Mouse (Mus musculus) cerebellum, postnatal 25 days (tissue): ENCODE measurements around the gene Bend3.

Experiments used
- DNase-seq, 2 experiments: peaks; one replicate each; pipeline ENCODE4 v3.0.0; 2021; ENCODE audit warnings: mixed read lengths in 2 of 2

Gene Bend3

DNA sequence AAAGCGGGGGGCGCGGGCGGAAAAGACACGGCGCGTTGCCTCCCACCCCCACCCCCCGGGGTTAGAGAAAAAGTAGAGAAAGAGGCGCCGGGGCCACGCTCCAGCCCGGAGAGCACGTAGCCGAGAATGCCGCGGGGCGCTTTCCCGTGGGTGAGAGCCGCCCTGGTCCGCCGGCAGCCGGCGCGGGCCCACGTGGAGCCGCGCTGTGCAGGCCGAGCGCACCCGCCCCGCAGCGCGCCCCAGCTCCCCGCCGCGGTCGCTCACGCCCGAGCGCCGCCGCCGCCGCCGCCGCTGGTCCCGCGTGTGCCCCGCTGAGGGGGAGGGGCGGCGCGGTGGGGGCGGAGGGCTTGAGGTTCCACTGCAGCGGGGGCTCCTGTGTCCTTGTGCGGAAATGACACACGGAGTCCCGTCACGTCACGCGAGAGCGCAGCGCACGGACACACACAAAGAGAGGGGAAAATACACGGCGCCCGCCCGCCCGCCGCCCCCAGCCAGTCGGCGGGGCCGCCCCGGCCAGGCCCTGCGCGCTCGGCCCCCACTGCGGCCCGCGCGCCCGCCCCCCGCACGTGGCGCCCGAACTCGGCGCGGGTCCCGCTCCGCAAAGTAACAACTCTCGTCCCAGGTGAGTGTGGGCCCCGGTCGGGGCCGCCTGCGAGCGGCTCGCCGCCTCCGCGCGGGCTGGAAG is at the start of gene Bend3:
TSS of gene Bend3 (plus strand) at position 81 of the 685 bp plus-strand sequence.
- peak; percentile 70 to 78 for DNase-seq

DNA sequence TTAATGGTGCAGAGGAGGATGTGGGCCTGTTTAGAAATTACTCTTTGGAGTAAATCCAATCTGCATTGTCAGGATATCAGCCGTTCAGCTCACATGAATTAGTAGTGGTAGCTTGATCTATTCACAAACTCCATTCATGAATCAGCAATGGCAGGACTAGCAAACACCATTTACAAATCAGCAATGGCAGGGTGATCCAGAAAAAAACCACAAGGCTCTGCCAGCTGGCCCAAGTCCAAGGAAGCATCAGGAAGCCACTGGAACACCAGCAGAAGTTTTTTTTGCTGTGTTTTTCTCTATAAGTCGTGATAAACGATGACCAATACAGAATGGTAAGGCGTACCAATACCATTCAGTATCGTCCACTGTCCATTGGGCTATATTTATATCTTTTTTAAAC is 48.0 kb upstream of the Bend3 start:
- DNase-seq: no peak

DNA sequence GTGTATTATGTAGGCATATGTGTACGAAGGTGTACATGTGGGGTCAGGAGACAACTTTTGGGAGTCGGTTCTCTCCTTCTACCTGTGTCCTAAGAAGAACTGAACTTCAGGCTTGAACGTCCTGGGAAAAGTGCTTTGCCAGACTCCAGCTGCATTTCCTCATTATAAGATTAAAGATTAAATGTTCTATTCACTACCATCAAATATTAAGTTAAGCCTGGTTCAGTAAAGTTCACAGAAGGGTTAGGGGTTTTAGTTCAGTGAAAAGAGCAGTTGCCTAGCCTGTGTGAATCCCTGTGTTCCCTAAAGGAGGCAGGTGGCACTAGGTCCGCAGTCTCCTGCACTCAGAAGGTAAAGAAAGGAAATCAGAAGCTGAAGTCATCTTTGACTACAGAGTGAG is 44.3 kb upstream of the Bend3 start:
- no peak for DNase-seq

DNA sequence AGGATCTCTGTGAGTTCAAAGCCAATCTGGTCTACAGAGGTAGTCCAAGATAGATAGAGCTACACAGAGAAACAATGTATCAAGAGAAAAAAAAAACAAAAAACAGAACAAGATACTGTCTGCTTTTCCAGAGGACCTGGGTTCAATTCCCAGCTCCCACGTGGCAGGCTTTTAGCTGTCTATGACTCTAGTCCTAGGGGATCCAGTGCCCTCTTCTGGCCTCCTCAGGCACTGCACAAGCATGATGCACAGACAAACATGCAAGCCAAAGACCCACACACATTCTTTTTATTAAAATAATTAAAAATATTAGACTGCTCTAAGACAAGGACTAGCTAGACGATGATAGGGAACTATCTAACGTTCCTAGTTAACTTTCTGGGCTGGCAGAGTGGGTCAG is 42.9 kb upstream of the Bend3 start:
- no peak for DNase-seq

DNA sequence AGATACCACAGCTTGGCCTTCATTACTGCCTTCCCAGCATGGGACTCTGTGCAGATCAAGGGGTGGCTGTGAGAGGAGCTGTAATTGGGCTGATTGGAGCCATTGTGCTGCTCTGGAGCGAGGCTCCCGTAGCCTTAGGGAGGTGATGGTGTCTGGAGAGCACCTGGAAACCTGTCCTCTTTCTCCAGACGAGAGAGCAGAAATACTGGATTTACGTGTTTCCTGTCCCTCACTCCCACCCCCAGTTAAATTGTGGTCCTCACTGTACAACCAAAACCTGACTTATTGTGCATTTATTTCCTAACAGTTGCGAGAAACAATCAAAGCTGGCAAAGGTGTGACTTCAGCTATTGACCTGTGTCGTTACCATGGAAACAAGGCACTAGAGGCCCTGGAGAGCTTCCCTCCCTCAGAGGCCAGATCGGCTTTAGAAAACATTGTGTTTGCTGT is 39.1 kb upstream of the Bend3 start:
- DNase-seq: peak in 1 of 2 experiments; percentile 14

DNA sequence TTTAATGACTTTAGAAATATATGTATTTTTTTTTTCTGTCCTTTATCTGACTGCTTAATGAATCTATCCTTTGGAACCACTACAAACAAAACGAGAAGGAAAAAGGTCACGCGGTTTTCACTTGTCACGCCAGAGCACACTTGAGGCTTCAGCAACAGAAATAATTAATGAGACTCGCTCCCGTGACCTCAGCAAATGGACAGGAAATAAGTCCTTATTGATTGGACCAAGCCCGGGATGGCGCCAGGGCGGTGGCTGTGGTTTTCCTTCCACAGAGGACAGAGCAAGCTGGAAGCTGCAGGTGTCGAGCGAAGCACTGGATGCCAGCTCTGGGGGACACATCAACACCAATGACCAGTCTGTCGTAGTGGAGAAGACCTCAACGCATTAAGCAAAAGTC is 38.6 kb upstream of the Bend3 start:
- DNase-seq: no peak

DNA sequence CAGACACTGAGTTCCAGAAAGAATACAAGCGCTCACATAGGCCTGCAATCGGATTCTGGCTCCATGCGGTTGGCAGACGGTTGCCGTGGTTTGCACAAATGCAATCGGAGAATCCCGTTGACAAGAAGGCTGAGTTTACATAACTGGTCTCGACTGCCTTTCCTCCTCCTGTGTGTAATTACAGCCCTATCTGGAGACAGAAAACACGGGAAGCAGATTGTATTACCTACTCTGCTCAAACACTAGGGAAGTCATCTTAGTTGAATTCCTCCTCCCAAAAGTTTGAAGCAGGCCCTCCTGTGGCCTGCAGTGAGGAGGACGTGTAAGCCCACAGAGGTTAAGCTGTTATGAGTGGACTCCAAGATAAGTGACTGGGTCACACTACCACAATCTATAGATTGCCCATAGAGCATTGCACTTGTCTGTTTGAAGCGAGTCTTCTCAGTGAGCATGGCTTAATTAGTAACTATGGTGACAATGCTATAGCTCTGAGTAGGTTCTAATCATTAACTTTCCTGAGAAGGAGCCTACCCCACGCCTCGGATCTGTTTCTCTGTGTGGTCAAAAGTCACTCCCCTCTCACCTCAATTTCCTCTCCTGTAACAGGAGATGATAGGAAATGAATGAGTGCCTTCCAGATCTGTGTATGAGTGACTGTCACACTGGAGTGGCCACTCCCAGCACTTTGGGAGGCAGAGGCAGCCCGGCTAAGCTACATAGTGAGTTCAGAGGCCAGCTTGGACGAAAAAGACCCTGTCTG is 37.5 kb upstream of the Bend3 start:
- no peak for DNase-seq

DNA sequence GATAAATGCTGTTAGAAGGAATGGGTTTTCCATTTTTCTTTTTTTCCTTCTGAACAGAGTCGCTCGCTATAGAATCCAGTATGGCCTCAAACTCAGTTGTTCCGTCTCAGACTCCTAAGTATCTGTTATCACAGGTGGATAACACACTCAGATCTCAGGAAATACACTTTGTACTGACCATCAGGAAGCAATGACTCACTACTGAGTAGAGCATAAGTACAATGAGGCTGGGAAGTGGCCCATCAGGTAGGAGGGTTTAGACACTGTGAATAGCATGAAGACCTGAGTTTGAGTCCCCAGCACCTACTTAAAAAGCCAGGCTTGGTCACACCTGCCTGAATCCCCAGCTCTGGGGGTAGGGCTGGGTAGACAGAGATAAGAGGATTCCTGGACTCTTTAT is 30.0 kb upstream of the Bend3 start:
- no peak for DNase-seq

DNA sequence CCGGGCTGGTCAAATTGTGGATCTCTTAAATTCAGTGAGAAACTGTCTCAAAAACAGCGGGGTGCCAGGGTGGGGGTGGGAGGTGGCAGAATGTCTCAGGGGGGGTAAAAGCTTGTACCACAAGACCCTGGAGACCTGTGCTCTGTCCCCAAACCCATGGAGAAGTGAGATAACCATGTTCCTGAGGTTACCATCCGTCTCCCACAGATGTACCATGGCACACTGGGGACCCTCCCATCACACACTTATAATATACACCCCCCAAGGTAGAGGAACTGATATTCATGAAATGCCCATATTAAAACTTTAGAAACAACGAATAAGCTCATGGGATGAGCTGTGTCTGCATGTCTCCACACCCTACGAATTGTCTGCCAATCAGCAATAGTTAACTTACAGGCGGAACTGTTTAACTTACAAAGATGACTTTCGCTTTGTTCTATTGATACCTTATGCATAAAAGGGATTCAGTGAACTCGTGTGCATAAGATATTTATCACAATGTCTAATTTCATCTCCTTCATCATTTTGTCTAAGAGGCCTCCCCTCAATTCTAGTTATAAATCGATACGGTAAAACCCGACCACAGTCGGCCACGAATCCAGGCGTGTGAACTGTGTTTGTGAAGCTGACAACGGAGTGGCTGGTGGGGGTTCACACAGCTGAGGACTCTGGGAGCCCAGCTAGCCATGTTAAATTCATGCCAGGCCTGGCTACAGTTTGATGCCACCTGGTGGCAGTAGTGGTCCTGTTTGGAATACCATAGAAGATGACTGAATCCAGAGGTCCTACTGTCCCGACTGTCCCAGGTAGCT is 26.6 kb upstream of the Bend3 start:
- DNase-seq: peak; percentile 78 to 89

DNA sequence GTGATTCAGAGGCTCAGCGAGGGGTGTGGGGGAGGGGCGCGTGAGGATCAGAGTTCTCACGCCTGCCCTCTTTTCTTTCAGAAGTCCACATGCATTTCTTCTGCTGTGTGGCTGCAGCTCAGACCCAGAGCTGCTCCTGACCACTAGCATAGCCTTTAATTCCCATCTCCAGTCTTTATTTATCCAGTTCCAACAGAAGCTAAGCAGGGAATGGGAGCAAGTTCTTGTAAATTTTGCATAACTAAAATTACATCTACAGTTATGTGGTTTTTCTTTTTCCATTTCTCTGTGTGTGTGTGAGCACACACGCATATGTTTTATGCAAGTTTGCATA is 26.0 kb upstream of the Bend3 start:
- DNase-seq: no peak

DNA sequence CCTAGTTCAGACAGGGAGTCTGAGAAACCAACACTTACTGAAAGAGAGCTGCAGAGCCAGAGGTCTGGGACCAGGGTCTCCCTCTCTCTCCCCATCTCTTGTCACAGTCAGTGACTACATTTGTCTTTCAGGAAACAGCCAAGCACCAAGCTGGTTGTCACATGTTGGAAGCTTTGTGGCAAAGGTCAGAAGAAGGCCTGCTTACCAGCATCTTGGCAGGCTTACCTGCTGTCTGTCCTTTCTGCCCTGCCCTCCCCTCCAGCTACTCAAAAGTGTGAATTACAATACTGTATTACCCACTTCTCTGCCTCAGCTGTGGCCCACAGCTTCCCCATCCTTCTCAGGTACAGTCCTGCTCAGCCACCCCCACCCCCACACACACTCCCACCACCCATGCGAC is 24.4 kb upstream of the Bend3 start:
- DNase-seq: no peak

DNA sequence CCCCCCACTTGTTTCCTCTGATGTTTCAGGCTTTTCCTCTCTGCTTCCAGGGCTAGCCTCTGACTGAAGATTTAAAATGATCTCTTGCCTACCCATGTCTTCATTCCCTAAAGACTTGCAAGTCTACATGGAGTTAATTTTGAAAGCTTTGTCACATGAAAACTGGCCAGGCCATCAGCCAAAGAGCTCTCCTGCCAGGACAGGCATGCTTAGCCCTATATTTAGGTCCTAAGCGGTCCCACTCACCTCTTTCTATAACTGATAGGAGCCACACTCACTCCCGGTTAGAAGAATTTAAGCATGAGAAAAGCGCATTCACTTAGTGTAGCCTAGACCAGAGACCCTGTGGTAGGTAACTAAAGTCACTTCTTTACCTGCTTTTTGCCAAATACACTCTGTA is 24.0 kb upstream of the Bend3 start:
- no peak for DNase-seq

DNA sequence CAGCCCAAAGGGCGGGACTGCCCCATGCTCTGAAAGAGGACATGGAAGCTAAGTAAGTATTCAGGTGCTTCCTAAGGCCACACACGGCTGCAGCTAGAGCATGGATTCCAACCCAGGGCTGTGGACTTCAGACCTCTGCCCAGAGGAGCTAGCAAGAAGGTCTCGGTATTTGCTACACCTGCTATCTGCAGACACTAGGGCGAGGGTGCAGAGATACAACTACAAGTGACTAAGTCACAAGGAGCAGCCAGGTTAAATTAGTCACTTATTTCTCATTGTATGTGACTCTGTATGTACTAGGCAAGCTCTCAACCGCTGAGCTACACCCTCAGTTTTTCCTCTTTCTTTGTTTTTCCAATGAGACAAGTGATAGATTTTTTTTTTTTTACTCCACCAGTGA is 15.8 kb upstream of the Bend3 start:
- no peak for DNase-seq

DNA sequence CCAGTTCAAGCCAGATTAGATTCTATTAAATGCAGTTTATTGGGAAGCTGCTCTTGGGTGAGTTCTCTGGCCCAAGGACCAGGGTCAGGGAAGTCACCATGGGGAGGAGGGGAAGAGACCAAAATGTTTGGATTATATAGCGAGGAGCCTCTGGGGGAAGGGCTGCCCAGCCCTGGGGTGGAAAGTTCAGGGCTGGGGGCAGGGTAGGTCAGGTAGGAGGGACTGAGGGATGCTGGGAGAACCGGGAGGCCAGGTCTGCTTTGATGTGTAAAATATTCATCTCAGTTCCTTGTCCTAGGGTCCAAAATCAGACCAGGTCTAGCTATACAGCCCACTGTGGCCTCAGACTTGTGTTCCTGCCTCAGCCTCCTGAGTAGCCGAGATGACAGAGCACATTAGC is 15.4 kb upstream of the Bend3 start:
- DNase-seq: no peak

DNA sequence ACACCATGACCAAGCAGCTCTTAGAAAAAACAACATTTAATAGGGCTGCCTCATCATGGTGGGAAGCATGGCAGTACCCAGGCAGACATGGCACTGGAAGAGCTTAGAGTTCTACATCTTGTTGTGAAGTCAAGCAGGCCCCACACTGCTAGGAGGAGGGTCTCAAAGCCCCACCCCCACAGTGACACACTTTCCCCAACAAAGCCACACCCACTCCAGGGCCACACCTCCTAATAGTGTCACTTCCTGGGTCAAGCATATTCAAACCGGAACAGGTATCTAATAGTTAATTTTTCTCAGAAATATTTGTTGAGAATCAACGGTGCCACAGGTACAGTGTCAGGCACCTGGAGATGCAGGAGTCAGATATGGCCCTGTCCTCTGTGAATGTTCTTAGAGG is 12.4 kb upstream of the Bend3 start:
- no peak for DNase-seq

DNA sequence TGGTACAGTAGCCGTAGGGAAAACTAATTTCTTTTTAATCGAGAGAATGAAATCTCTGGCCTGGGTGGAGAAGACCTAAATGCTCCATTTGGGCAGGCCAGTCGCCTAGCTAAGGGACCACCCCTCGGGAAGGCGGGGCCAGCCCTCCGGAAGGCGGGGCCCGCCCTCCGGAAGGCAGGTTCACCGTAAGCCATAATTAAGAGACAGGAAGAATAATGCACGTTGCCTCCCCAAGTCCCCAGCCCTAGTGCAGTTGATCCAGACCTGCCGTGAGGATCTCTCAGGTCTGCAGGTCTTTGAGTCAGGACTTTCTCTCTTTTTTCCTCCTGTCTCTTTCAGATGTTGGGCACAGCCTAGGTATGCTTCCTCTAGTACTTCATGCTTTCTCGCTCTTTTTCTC is 11.0 kb upstream of the Bend3 start:
- DNase-seq: no peak

DNA sequence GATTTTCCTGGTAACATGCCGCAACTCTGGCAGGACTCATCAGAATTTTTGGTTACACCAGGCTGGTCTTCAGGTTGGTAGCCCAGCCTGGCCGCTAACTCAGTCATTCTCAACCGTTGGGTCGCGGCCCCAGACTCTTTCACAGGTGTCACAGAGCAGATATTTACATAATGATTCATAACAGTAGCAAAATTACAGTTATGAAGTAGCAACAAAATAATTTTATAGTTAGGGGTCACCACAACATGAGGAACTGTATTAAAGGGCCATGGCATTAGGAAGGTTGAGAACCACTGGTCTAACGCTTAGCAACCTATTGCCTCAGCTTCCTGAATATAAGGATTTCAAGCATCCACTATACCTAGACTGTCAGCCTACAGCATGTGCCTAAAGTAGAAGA is 10.3 kb upstream of the Bend3 start:
- no peak for DNase-seq

DNA sequence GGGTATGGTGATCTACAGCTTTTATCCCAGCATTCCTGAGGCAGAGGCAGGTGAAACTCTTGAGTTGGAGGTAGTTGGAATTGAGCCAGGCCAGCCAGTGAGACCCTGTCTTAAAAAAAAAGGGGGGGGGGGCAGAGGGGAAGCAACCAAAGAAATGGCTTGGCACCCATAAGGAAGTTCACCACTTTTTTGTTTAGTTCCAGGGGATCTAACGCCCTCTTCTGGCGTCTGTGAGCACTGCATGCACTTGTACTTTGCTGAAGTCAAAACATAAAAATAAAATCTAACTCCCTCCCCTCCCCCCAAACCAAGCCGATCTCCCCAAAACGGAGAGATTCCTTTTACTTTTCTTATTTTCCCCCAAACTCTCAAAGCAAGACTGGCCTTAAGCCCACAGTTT is 3.3 kb upstream of the Bend3 start:
- peak in 1 of 2 experiments; percentile 43 for DNase-seq

DNA sequence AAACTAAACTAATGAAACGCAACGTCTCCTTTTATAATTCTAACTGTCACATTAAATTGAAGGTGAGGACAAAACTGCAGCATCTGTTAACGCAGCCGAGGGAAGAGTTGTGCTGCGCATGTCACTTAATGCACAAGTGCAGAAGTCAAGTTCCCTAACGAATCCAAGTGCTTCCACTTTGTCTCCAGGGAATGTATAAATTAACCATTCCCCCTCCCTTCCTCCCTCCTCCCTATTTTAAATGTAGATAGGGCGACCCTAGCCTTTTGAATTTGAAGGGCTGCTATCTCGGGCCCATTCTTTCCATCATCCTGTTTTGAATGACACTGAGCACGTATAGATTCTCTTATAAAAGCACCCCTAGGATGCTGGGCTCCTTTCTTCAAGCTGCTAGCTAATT is 1.2 kb upstream of the Bend3 start:
- no peak for DNase-seq

DNA sequence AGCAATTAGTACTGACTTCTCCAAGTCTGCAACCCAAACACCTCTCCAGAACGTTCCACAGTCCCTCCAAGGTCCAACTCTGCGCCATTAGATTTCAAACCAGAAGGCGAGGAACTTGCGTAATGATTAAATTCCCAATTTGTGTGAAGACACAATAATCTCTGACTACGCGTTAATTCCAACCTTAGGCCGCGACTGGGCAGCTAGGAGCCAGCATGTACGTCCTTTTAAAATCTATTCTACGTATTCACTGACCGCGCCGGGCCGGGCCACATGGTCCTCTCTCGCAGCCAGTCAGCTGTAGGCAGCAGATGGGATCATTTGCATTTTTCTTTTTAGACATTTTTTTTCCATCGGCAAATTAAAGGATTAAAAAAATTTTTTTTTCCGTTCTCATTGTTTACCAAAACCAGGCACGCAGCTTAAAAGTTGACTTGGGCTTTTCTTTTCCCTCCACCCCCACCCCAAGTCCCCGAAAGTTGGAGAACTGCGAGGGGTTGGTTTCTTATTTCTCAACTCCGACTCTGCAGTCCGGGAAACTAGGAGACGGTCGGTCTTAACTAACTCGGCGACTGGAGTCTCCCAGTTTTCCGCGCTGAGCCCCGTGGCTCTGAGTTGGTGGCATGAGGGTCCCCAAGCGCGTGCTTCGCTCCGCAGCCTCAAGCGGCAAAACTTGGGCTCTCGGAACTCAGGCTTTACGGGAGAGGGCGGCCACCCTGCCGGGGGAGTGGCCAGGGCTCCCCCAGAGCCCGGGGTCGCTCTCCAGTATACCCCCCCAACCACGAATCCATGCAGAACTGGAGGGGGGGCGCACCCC is 558 bp upstream of the Bend3 start:
- peak; percentile 42 to 60 for DNase-seq

DNA sequence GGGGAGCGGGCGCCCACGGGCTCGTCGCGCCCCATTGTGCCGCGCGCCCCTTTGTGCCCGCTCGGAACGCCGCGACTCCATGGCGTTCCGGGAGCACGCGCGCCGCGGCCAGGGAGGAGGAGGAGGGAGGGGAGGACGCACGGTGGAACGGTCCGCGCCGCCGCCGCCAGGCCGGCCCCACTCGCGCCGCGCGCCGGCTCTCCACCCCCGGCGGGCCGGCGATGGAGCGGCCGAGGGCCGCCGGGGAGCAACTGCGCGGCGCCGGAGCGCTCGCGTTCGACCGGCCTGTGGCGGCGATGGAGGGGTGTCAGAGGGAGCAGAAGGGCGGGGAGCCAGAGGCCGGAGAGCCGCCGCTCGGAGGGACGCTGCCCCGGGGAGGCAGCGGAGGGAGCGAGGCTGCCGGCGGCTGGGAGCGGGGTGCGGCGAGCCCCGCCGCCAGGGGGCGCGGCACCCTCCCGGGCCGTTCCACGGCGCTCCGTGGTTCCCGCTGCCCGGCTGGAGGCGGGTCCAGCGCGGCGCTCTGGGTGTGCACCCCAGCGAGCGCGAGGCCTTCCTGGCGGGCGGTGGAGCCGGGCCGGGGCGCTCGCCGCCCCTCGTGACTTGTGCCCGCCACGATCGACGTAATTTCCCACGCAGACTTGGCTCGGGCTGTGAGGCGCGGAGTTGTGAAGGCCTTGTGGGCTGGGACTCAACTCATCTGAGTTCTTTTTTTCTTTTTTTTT is 966 bp downstream of the Bend3 start:
- peak; percentile 83 to 85 for DNase-seq

DNA sequence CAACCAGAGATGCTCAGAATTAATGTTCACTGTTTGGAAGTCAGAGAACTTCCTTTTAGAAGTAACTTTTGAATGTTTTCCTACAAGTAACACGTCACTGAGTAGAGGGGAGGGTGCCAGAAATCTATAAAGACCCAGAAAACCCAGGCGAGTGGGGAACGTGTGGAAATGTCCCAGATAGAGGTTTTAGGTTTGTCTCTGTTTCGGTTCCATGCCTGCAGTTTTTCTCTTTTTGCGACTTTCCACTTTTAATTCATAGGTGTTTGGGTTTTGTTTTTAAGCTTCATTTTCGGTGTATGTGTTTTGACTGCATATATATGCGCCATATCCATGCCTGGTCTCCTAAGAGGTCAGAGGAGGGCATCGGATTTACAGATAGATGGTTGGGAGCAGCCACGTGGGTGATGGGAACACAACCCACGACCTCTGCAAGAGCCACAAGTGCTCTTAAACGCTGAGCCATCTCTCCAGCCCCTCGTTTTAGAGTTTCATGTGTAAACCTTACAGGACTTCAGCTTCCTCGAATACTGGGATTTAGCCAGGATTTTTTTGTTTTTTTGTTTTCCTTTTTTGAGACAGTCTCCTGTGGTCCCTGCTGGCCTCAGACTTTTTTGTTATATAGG is 1.7 kb downstream of the Bend3 start:
- DNase-seq: no peak
